Mouse (Mus musculus) WW6 (cell line): ENCODE results near the gene 2610008E11Rik.
"Not testable (repeated sequence)": the region's sequence is repeated elsewhere in the genome, so short reads cannot be mapped to it uniquely, and the experiment has no call there.

Source experiments
- DNase-seq: peaks from one replicate; pipeline ENCODE4 v3.0.0-alpha.2; 2013; ENCODE audit warnings: low read depth, low spot score

Gene 2610008E11Rik

DNA sequence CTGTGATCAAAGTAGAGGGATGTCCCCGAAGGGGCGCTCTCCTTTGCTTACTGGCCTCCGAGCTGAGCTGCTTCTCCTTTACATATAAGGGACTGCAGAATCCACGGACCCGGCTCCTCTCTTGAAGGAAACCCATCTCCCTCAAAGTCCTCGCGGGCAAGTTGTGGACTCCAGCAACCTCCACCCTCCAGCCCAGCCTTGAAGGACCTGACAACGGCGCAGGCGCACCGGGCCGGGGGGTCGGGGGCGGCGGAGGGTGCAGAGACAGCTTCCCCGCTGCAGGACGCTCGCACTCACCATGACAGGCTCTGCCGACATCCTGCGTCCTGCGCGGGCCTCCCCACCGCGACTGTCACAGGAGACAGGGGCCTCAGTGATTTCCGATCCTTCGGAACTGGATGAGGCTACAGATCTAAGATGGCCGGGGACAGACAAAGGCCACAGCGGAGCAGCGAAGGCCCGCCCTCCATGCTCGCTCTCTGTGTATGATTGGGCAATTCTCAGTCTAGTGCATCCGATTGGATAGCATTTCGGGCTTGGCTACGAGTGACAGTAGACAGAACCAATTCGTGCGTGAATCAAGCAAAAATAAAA lies at the start of gene 2610008E11Rik:
Gene 2610008E11Rik, minus strand, starts transcription at position 440 of the 594 bp plus-strand sequence.
- DNase-seq, result peak; percentile 84

DNA sequence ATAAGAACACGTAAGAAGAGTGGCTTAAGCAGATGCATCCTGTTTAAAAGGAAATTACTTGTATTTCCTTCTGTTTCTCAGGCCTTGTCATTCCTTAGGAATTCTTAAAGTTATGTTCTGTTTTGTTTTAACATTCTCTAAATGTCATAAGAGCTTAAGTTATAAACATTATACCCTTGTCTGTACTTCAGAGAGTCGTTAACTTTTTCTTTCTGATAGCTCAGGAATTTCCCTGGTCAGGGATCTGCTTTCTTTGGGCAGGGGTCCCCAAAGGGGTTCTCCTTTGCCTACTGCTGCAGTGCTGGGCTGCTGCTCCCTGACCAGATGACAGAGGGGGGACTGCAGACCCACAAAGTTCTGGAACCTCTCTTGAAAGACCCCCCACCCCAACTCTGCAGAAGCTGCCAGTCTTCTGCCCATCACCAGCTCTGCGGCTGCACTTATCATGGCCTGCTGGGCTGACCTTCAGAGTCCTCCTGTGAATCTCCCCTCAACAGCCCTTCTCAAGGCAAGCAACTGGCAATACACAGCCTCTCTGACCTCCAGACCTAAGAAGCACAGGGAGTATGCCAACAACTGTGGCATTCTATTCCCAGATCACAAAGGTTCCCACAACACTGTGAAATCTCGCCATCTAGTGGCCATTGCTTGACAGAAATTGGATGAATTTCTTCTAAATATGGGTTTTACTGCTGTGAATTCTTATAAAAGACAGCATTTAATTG lies 18.9 kb upstream of the 2610008E11Rik start:
- no peak for DNase-seq

DNA sequence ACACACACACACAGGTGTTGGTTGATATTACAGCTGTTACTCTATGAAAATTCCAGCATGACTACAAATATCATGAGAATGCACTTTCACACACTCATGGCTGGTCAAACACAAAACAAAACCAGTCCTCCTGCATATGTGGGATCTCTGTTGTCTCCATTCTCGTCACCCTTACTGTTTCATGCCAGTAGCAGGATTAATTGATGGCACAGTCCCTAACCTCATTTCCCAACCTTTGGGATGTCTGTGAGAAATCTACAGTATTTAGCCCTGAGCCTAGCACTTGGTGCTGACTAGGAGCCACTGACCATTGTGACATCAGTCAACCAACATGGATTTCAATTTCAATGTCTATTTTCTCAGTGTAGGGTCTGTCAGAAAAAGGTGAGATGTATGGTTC lies 17.7 kb upstream of the 2610008E11Rik start:
- DNase-seq, result no peak

DNA sequence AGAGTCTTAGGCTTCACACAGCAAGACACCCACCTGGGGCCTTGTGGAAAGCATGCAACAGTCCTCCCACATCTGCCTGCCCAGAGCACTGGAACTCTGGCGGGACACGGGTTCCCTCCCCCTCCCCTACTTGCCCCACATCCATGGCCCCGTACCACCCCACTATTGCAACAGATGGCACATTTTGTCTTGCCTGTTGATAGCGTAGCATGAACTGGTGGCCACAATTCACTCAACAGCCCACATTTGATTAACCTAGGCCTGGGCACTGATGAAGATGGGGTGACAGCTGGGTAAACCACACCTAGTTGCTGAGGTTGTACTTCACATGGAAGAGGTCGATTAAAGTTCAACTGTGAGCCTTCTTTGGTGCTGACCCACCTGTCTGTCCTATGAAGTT lies 13.1 kb upstream of the 2610008E11Rik start:
- no peak for DNase-seq

DNA sequence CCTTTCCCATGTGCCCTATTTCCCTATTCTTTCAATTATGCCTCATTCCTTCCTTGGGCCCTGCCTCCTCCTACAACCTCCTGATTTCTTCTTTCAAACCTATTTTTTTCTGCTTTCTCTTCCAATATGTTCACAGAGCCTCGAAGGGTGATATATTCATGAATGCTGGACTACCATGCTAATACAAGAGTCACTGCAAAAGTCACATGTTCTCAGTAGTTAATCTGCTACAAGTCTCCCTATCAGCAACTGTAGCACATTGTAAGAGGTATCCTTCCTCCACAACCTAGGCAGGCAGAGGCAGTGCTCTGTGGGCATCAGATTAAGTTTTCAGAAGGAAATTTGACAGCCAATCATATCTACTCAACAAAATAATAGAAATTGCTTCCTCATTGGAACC lies 11.8 kb upstream of the 2610008E11Rik start:
- DNase-seq, result no peak

DNA sequence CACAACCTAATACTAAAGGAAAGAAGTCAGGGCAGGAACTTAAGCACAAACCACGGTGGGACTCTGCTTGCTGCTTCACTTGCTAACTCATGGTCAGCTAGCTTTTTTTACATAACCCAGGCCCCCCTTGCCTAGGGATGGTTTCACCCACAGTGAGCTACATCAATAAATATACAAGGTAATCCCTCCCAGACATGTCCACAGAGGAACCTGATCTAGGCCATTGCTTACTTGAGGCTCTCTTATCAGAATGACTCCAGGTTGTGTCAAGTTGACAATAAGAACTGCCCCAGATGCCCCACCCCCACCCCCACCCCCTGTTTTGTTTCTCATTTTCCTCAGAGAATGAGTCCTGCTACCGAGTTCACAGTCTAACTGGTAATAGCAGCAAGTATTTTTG lies 10.1 kb upstream of the 2610008E11Rik start:
- DNase-seq, result no peak

DNA sequence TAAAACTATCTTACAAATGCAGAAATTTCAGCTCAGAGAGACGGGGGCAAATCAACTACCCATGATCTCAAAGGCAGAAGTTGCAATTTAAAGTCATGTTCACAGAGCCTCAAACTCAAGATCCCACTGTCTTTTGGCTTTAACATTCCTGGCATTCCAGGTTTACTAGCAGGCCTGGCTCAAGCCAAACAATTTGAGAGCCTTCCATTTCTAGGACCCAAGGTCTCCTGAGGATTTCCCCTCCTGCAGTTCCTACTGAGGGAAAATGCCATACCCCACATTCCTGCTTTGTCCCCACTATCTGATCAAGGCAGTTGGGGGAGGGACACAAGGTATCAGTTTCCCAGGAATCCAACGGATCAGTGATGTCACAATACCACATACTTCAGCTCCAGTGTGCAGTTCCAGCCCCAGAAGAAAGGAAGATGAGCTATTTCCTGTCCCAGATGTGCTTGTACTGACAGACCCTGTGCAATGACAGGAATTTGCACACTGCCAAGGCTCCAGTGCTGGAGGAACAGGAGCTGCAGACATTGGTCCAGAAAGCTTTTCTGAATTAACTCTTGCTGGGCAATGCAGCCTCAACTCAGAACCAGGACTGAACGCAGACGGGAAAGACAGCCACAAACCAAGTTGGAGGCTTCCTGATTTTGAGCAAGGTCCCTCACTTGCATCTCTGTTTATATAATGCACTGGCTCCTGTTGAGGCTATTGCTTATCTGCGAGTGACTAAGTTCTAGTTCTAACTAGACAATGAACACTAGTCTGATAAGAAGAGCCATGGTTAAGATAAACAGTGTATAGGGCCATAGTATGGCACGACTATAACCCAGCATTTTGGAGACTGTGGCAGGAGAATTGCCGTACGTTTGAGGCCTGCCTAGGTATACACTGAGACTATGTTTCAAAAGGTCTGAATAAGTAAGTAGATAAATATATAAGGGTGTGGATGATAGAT lies 9.2 kb upstream of the 2610008E11Rik start:
- no peak for DNase-seq

DNA sequence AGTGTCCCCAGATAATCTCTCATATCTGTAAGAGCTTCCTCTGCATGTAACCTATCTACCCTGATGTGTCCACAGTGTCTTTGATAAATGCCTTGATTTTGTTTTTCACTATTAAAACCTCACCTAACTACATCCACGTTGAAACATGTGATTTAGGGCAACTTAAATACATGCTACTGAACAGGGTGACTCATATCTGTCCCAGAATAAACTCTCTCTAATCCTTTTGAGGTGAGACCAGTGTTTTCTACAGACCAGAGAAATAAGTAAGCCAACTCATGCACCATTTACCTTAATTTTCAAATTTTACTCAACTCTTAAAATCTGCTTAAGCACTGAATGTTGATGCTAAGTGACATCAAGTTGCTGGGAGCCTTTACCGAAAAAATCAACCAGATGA lies 694 bp downstream of the 2610008E11Rik start:
- no peak for DNase-seq

DNA sequence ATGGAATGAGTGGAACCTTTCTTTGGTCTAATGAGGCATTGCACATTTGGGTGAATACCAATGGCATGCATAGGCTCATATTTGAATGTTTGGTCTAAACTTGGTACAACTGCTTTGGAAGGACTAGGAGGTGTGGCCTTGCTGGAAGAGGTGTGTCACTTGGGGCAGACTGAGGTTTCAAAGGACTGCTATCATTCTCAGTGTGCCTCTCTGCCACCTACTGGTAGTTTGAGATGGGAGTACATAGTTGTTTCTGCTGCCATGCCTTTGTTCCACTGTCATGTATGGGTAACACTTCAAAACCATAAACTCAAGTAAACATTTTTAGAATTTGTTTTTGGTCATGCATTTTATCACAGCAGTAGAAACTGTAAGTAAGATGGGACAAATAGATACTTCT lies 5.7 kb downstream of the 2610008E11Rik start:
- no peak for DNase-seq

DNA sequence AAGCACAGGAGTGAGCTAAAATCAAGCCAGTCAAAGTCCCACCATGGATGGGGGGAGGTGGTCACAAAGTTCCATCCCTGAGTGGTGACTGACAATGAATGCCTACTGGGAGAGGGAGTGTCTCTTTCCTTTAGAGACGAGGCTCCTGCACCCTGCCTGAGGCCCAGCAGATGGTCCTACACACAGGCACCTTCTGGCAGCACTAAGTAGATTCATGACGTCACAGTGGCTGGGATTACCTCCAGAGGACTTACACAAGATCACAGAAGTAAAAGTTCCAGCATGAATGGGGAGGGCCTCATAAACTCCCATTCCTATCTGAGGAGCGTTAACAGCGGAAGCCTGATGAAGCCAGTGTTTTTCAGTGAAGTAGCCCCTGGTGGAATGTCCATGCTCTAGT lies 8.4 kb downstream of the 2610008E11Rik start:
- no peak for DNase-seq

DNA sequence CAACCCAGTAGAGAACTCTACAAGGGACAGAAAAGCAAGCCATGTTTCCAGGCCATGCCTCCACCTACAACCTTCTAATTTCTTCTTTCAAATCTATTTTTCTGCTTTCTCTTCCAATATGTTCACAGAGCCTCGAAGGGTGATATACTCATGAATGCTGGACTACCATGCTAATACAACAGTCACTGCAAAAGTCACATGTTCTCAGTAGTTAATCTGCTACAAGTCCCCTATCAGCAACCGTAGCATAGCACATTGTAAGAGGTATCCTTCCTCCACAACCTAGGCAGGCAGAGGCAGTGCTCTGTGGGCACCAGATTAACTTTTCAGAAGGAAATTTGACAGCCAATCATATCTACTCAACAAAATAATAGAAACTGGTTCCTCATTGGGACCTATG lies 10.8 kb downstream of the 2610008E11Rik start:
- DNase-seq, result no peak

DNA sequence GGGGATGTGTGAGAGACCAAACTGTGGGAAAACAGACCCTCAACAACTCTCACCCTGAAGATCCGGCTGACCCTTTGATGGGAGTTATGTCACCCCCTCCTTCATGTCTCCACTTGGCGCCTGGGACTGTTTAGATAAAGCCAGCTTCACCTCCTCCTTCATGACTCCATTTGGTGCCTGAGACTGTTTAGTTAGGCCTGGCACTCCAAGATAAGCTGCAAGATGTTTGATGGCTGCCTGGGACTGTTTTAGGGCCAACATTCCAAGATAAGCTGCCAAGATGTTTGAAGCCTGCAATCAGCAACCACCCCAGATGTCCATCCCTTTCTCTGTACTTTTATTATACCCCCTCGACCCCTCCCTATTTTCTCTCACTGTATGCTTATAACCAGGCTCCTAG lies 40.0 kb downstream of the 2610008E11Rik start:
- not testable (repeated sequence) for DNase-seq

DNA sequence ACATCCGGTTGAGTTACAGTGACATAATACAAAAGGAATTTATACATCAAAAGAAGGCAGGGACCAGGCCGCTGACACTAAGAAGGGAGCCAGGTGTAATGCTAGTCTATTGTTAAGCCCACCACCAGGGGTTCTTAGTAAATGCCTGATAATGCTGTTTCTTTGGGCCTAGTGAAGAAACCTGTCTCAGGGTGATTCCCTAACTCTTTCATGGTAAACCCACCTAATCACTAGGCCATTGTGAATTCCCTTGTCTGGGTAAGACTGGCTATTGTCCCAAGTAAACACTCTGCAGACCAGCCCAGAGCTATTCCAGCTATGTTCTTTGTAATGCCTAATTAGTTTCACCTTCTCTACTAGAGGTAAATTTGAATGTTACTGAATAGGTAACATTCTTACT lies 54.9 kb downstream of the 2610008E11Rik start:
- DNase-seq, result not testable (repeated sequence)

DNA sequence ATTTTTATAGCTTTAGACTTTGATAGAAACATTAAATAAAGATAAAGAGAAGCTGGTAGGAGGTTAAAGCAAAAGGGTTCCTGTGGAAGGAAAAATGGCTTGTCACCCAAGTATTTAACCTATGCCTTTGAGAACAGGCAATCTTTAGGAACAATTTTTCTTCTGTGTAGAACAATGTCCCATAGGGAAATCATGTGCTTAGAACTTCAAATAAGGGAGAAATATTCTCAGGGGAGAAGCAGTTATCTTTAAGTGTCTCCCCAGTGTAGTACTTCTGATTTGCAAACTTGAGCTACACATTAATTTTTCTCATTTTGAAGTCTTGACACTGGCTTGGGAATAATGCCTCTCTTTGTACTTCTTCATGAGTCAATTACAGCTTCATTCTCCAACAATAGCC lies 69.0 kb downstream of the 2610008E11Rik start, which contains the start of gene Olfr57:
Gene Olfr57, plus strand, starts transcription at position 301 of the 400 bp plus-strand sequence.
- DNase-seq, result no peak
